Mouse (Mus musculus): ENCODE measurements around the gene Grid2. TPM values are rescaled to one million over a fixed set of nuclear protein-coding genes. Genes with fewer than 3 reads are reported as not detected.

Grid2 gene
- polyA plus RNA-seq, 1 experiment from 2014 or later, result 0.40 TPM

- TF ChIP-seq CTCF (IDR thresholded peaks at IDR 0.05; ENCODE audit: low read depth), result no peak
- Histone ChIP-seq H3K9ac (ENCODE audit: low read depth, low read length) (no peak overlapping the region), H3K4me1 (replicated peaks; ENCODE audit: control insufficient read depth, insufficient read depth, low read length) (no peaks in the 10 kb centered on the region), H3K27ac (ENCODE audit: low read depth, low read length) (no peak overlapping the region), H3K36me3 (ENCODE audit: control insufficient read depth, insufficient read depth) (no peaks in the 10 kb centered on the region), H3K4me2 (replicated peaks; ENCODE audit: low read depth) (no peak overlapping the region), H3K27me3 (replicated peaks; ENCODE audit: control insufficient read depth, insufficient read depth, low read length) (no peaks in the 10 kb centered on the region), H3K9me3 (ENCODE audit: control insufficient read depth) (no peaks in the 10 kb centered on the region), H3K4me3 (ENCODE audit: low read depth, low read length) (no peak overlapping the region)
- no peak for ATAC-seq
- WGBS, result 47% methylated on average over 3 of the region's 3 CpGs
Observed at GRCm38 (mm10) chr6:64623404-64623803, 1367.7 kb downstream of the Grid2 start.

DNA sequence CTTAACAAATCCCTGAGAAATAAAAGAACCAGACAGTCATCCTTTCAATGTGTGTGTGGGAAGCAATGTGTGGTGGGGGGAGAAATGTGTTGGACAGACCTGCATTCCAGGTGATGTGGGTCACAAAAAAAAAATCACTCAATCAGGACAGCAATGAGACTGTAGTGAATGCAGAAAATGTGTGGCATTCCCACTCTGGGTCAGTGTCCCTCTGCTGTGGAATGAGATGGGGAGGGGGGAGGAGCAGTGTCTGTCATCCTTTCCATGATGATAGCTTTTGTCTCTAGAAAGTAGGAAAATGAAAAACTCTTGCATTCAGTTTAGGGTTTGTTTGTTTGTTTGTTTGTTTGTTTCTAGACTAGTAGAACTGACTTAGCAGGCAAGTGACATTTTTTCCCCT is 1392.0 kb downstream of the Grid2 start:
- no peaks in the 10 kb centered on the region for H3K4me1 ChIP-seq (replicated peaks; ENCODE audit: control insufficient read depth, insufficient read depth, low read length)
- H3K36me3 ChIP-seq (ENCODE audit: control insufficient read depth, insufficient read depth), result no peaks in the 10 kb centered on the region
- no peak overlapping the region for H3K9ac ChIP-seq (ENCODE audit: low read depth, low read length)
- H3K4me2 ChIP-seq (replicated peaks; ENCODE audit: low read depth), result no peak overlapping the region
- TF ChIP-seq CTCF (IDR thresholded peaks at IDR 0.05; ENCODE audit: low read depth), result no peak
- ATAC-seq, result no peak
- H3K9me3 ChIP-seq (ENCODE audit: control insufficient read depth), result no peaks in the 10 kb centered on the region
- no peak overlapping the region for H3K27ac ChIP-seq (ENCODE audit: low read depth, low read length)
- H3K4me3 ChIP-seq (ENCODE audit: low read depth, low read length), result no peak overlapping the region
- H3K27me3 ChIP-seq (replicated peaks; ENCODE audit: control insufficient read depth, insufficient read depth, low read length), result no peaks in the 10 kb centered on the region

DNA sequence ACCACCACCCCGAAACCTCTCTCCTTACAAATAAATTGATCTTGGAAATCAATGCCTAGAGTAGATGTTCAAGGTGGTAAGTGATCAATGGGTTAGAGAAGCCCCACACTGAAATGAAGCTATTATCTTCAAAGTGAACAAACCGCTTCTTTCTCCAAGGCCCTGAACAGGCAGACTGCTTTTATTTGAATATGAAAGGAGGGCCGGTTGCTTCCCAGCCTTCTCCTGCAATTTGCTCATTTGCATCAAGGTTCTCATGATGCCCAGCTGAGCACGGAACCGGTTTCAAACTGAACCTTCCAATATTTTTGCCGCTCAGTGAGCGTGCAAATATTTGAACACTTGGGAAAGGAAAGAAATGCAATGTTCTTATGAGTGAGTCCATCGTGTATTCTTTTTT is 1392.5 kb downstream of the Grid2 start:
- Histone ChIP-seq H3K9ac (ENCODE audit: low read depth, low read length) (no peak overlapping the region), H3K4me2 (replicated peaks; ENCODE audit: low read depth) (no peak overlapping the region), H3K27ac (ENCODE audit: low read depth, low read length) (no peak overlapping the region), H3K36me3 (ENCODE audit: control insufficient read depth, insufficient read depth) (no peaks in the 10 kb centered on the region), H3K4me3 (ENCODE audit: low read depth, low read length) (no peak overlapping the region), H3K4me1 (replicated peaks; ENCODE audit: control insufficient read depth, insufficient read depth, low read length) (no peaks in the 10 kb centered on the region), H3K9me3 (ENCODE audit: control insufficient read depth) (no peaks in the 10 kb centered on the region), H3K27me3 (replicated peaks; ENCODE audit: control insufficient read depth, insufficient read depth, low read length) (no peaks in the 10 kb centered on the region)
- 69% methylated on average over 8 of the region's 8 CpGs for WGBS
- TF ChIP-seq CTCF (IDR thresholded peaks at IDR 0.05; ENCODE audit: low read depth), result no peak
- no peak for ATAC-seq

- H3K4me3 ChIP-seq (ENCODE audit: low read depth, low read length), result peak overlapping the region; percentile 22
- peak overlapping the region; percentile 64 for H3K4me2 ChIP-seq (replicated peaks; ENCODE audit: low read depth)
- no peaks in the 10 kb centered on the region for H3K4me1 ChIP-seq (replicated peaks; ENCODE audit: control insufficient read depth, insufficient read depth, low read length)
- H3K27me3 ChIP-seq (replicated peaks; ENCODE audit: control insufficient read depth, insufficient read depth, low read length), result no peaks in the 10 kb centered on the region
- peak; percentile 53 for ATAC-seq
- no peak overlapping the region for H3K9ac ChIP-seq (ENCODE audit: low read depth, low read length)
- TF ChIP-seq CTCF (IDR thresholded peaks at IDR 0.05; ENCODE audit: low read depth), result peak; percentile 98
- no peaks in the 10 kb centered on the region for H3K36me3 ChIP-seq (ENCODE audit: control insufficient read depth, insufficient read depth)
- WGBS, result 8% methylated on average over 20 of the region's 20 CpGs
- no peak overlapping the region for H3K27ac ChIP-seq (ENCODE audit: low read depth, low read length)
- H3K9me3 ChIP-seq (ENCODE audit: control insufficient read depth), result no peaks in the 10 kb centered on the region
Observed at GRCm38 (mm10) chr6:64649296-64650226, 1393.9 kb downstream of the Grid2 start.

DNA sequence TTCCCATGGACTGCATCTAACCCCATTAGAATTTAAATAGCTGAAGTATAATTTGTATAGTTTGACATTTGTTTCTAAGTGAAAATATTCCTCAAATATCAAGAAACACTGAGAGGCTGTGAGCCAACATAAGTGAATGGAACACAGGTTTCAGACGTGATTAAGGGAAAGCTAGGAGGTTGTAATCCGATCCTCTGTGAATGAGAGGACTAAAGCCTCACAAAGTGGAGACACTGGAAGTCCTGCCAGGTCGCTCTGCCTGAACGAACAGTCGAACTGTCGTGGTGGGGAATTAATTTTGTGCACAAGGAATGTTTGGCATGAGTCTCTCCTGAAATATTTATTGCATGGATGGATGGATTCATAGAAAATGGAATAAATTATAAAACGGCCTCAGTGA is 1395.1 kb downstream of the Grid2 start:
- no peaks in the 10 kb centered on the region for H3K27me3 ChIP-seq (replicated peaks; ENCODE audit: control insufficient read depth, insufficient read depth, low read length)
- no peak for ATAC-seq
- no peak overlapping the region for H3K9ac ChIP-seq (ENCODE audit: low read depth, low read length)
- no peaks in the 10 kb centered on the region for H3K9me3 ChIP-seq (ENCODE audit: control insufficient read depth)
- WGBS, result 36% methylated on average over 7 of the region's 7 CpGs
- H3K4me2 ChIP-seq (replicated peaks; ENCODE audit: low read depth), result no peak overlapping the region
- no peaks in the 10 kb centered on the region for H3K4me1 ChIP-seq (replicated peaks; ENCODE audit: control insufficient read depth, insufficient read depth, low read length)
- no peak for TF ChIP-seq CTCF (IDR thresholded peaks at IDR 0.05; ENCODE audit: low read depth)
- H3K36me3 ChIP-seq (ENCODE audit: control insufficient read depth, insufficient read depth), result no peaks in the 10 kb centered on the region
- H3K4me3 ChIP-seq (ENCODE audit: low read depth, low read length), result no peak overlapping the region
- no peak overlapping the region for H3K27ac ChIP-seq (ENCODE audit: low read depth, low read length)

- Histone ChIP-seq H3K9ac (ENCODE audit: low read depth, low read length) (no peak overlapping the region), H3K9me3 (ENCODE audit: control insufficient read depth) (no peaks in the 10 kb centered on the region), H3K4me3 (ENCODE audit: low read depth, low read length) (no peak overlapping the region), H3K4me1 (replicated peaks; ENCODE audit: control insufficient read depth, insufficient read depth, low read length) (no peaks in the 10 kb centered on the region), H3K27me3 (replicated peaks; ENCODE audit: control insufficient read depth, insufficient read depth, low read length) (no peaks in the 10 kb centered on the region), H3K36me3 (ENCODE audit: control insufficient read depth, insufficient read depth) (no peaks in the 10 kb centered on the region), H3K4me2 (replicated peaks; ENCODE audit: low read depth) (no peak overlapping the region), H3K27ac (ENCODE audit: low read depth, low read length) (no peak overlapping the region)
- no peak for TF ChIP-seq CTCF (IDR thresholded peaks at IDR 0.05; ENCODE audit: low read depth)
- 72% methylated on average over 3 of the region's 3 CpGs for WGBS
- no peak for ATAC-seq
Observed at GRCm38 (mm10) chr6:64671010-64671409, 1415.3 kb downstream of the Grid2 start.
